Mouse (Mus musculus): ENCODE results near the gene Ccdc88c. TPM values are rescaled to one million over a fixed set of nuclear protein-coding genes. Genes with fewer than 3 reads are reported as not detected.

Gene Ccdc88c
- polyA plus RNA-seq, 1 experiment from 2014 or later, result 6.9 TPM

- H3K9me3 ChIP-seq (ENCODE audit: control insufficient read depth, low read length), result no peaks in the 10 kb centered on the region
- H3K27ac ChIP-seq (replicated peaks; ENCODE audit: low read depth, low read length), result no peak overlapping the region
- no peak overlapping the region for H3K4me3 ChIP-seq (ENCODE audit: low read depth, low read length)
- DNase-seq (ENCODE audit: low spot score) (peak; percentile 50), ATAC-seq (ENCODE audit: low read depth) (peak; percentile 74)
- no peaks in the 10 kb centered on the region for H3K36me3 ChIP-seq (ENCODE audit: control insufficient read depth, insufficient read depth, low read length)
- no peaks in the 10 kb centered on the region for H3K27me3 ChIP-seq (replicated peaks; ENCODE audit: control insufficient read depth, insufficient read depth, low read length)
- WGBS, result 19% methylated on average over 5 of the region's 5 CpGs
- no peak overlapping the region for H3K9ac ChIP-seq (ENCODE audit: low read depth, low read length)
- no peak overlapping the region for H3K4me2 ChIP-seq (ENCODE audit: low read depth, low read length)
- H3K4me1 ChIP-seq (ENCODE audit: control insufficient read depth, insufficient read depth, low read length), result peaks cover 8% of the 10 kb centered on the region; the same call in 1 of the 2 replicates
Observed at GRCm38 (mm10) chr12:100958006-100958405, 70.8 kb downstream of the Ccdc88c start.

GRCm38 (mm10) chr12:100957257-100957656, 71.6 kb downstream of the Ccdc88c start:
- Histone ChIP-seq H3K36me3 (ENCODE audit: control insufficient read depth, insufficient read depth, low read length) (no peaks in the 10 kb centered on the region), H3K9ac (ENCODE audit: low read depth, low read length) (no peak overlapping the region), H3K27me3 (replicated peaks; ENCODE audit: control insufficient read depth, insufficient read depth, low read length) (no peaks in the 10 kb centered on the region), H3K4me3 (ENCODE audit: low read depth, low read length) (no peak overlapping the region), H3K4me1 (ENCODE audit: control insufficient read depth, insufficient read depth, low read length) (peaks cover 8% of the 10 kb centered on the region; the same call in 1 of the 2 replicates), H3K27ac (replicated peaks; ENCODE audit: low read depth, low read length) (no peak overlapping the region), H3K4me2 (ENCODE audit: low read depth, low read length) (no peak overlapping the region), H3K9me3 (ENCODE audit: control insufficient read depth, low read length) (no peaks in the 10 kb centered on the region)
- WGBS, result 59% methylated on average over 3 of the region's 3 CpGs
- no peak for DNase-seq (ENCODE audit: low spot score)
- no peak for ATAC-seq (ENCODE audit: low read depth)

- Histone ChIP-seq H3K4me3 (ENCODE audit: low read depth, low read length) (no peak overlapping the region), H3K4me2 (ENCODE audit: low read depth, low read length) (no peak overlapping the region), H3K36me3 (ENCODE audit: control insufficient read depth, insufficient read depth, low read length) (no peaks in the 10 kb centered on the region), H3K9ac (ENCODE audit: low read depth, low read length) (no peak overlapping the region), H3K27me3 (replicated peaks; ENCODE audit: control insufficient read depth, insufficient read depth, low read length) (no peaks in the 10 kb centered on the region), H3K9me3 (ENCODE audit: control insufficient read depth, low read length) (no peaks in the 10 kb centered on the region), H3K27ac (replicated peaks; ENCODE audit: low read depth, low read length) (no peak overlapping the region), H3K4me1 (ENCODE audit: control insufficient read depth, insufficient read depth, low read length) (peaks cover 8% of the 10 kb centered on the region; the same call in 1 of the 2 replicates)
- 31% methylated on average over 4 of the region's 4 CpGs for WGBS
- ATAC-seq (ENCODE audit: low read depth), result no peak
- DNase-seq (ENCODE audit: low spot score), result no peak
Observed at GRCm38 (mm10) chr12:100956825-100957224, 72.0 kb downstream of the Ccdc88c start.

GRCm38 (mm10) chr12:100956028-100956427, 72.8 kb downstream of the Ccdc88c start:
- no peak overlapping the region for H3K27ac ChIP-seq (replicated peaks; ENCODE audit: low read depth, low read length)
- 86% methylated on average over 2 of the region's 2 CpGs for WGBS
- DNase-seq (ENCODE audit: low spot score) (no peak), ATAC-seq (ENCODE audit: low read depth) (no peak)
- no peaks in the 10 kb centered on the region for H3K9me3 ChIP-seq (ENCODE audit: control insufficient read depth, low read length)
- no peaks in the 10 kb centered on the region for H3K27me3 ChIP-seq (replicated peaks; ENCODE audit: control insufficient read depth, insufficient read depth, low read length)
- H3K4me3 ChIP-seq (ENCODE audit: low read depth, low read length), result no peak overlapping the region
- H3K9ac ChIP-seq (ENCODE audit: low read depth, low read length), result no peak overlapping the region
- H3K36me3 ChIP-seq (ENCODE audit: control insufficient read depth, insufficient read depth, low read length), result no peaks in the 10 kb centered on the region
- peaks cover 8% of the 10 kb centered on the region; the same call in 1 of the 2 replicates for H3K4me1 ChIP-seq (ENCODE audit: control insufficient read depth, insufficient read depth, low read length)
- H3K4me2 ChIP-seq (ENCODE audit: low read depth, low read length), result no peak overlapping the region

GRCm38 (mm10) chr12:100953926-100954325, 74.9 kb downstream of the Ccdc88c start:
- DNase-seq (ENCODE audit: low spot score) (no peak), ATAC-seq (ENCODE audit: low read depth) (no peak)
- H3K36me3 ChIP-seq (ENCODE audit: control insufficient read depth, insufficient read depth, low read length), result no peaks in the 10 kb centered on the region
- WGBS, result 83% methylated on average over 8 of the region's 8 CpGs
- H3K4me2 ChIP-seq (ENCODE audit: low read depth, low read length), result no peak overlapping the region
- no peak overlapping the region for H3K9ac ChIP-seq (ENCODE audit: low read depth, low read length)
- no peaks in the 10 kb centered on the region for H3K27me3 ChIP-seq (replicated peaks; ENCODE audit: control insufficient read depth, insufficient read depth, low read length)
- H3K4me3 ChIP-seq (ENCODE audit: low read depth, low read length), result no peak overlapping the region
- H3K4me1 ChIP-seq (ENCODE audit: control insufficient read depth, insufficient read depth, low read length), result peaks cover 8% of the 10 kb centered on the region; the same call in 1 of the 2 replicates
- H3K9me3 ChIP-seq (ENCODE audit: control insufficient read depth, low read length), result no peaks in the 10 kb centered on the region
- no peak overlapping the region for H3K27ac ChIP-seq (replicated peaks; ENCODE audit: low read depth, low read length)

GRCm38 (mm10) chr12:100952193-100952931, 76.5 kb downstream of the Ccdc88c start:
- no peak overlapping the region for H3K4me3 ChIP-seq (ENCODE audit: low read depth, low read length)
- WGBS, result 38% methylated on average over 9 of the region's 9 CpGs
- H3K9me3 ChIP-seq (ENCODE audit: control insufficient read depth, low read length), result no peaks in the 10 kb centered on the region
- DNase-seq (ENCODE audit: low spot score), result peak; percentile 85
- H3K9ac ChIP-seq (ENCODE audit: low read depth, low read length), result no peak overlapping the region; the same call in 1 of the 2 replicates
- no peaks in the 10 kb centered on the region for H3K27me3 ChIP-seq (replicated peaks; ENCODE audit: control insufficient read depth, insufficient read depth, low read length)
- H3K4me1 ChIP-seq (ENCODE audit: control insufficient read depth, insufficient read depth, low read length), result no peaks in the 10 kb centered on the region
- H3K27ac ChIP-seq (replicated peaks; ENCODE audit: low read depth, low read length), result no peak overlapping the region
- H3K36me3 ChIP-seq (ENCODE audit: control insufficient read depth, insufficient read depth, low read length), result no peaks in the 10 kb centered on the region
- ATAC-seq (ENCODE audit: low read depth), result peak; percentile 81
- H3K4me2 ChIP-seq (ENCODE audit: low read depth, low read length), result no peak overlapping the region

- H3K4me3 ChIP-seq (ENCODE audit: low read depth, low read length), result no peak overlapping the region
- no peak overlapping the region for H3K27ac ChIP-seq (replicated peaks; ENCODE audit: low read depth, low read length)
- H3K27me3 ChIP-seq (replicated peaks; ENCODE audit: control insufficient read depth, insufficient read depth, low read length), result no peaks in the 10 kb centered on the region
- no peak overlapping the region for H3K9ac ChIP-seq (ENCODE audit: low read depth, low read length)
- WGBS, result 67% methylated on average over 5 of the region's 5 CpGs
- no peak for DNase-seq (ENCODE audit: low spot score)
- ATAC-seq (ENCODE audit: low read depth), result no peak
- H3K4me2 ChIP-seq (ENCODE audit: low read depth, low read length), result no peak overlapping the region
- no peaks in the 10 kb centered on the region for H3K36me3 ChIP-seq (ENCODE audit: control insufficient read depth, insufficient read depth, low read length)
- no peaks in the 10 kb centered on the region for H3K4me1 ChIP-seq (ENCODE audit: control insufficient read depth, insufficient read depth, low read length)
- no peaks in the 10 kb centered on the region for H3K9me3 ChIP-seq (ENCODE audit: control insufficient read depth, low read length)
Observed at GRCm38 (mm10) chr12:100949146-100949545, 79.7 kb downstream of the Ccdc88c start.

GRCm38 (mm10) chr12:100948021-100948420, 80.8 kb downstream of the Ccdc88c start:
- 89% methylated on average over 6 of the region's 6 CpGs for WGBS

GRCm38 (mm10) chr12:100945948-100946347, 82.9 kb downstream of the Ccdc88c start:
- H3K27me3 ChIP-seq (replicated peaks; ENCODE audit: control insufficient read depth, insufficient read depth, low read length), result no peaks in the 10 kb centered on the region
- 88% methylated on average over 12 of the region's 12 CpGs for WGBS
- H3K36me3 ChIP-seq (ENCODE audit: control insufficient read depth, insufficient read depth, low read length), result no peaks in the 10 kb centered on the region
- H3K4me1 ChIP-seq (ENCODE audit: control insufficient read depth, insufficient read depth, low read length), result no peaks in the 10 kb centered on the region
- no peak overlapping the region for H3K4me3 ChIP-seq (ENCODE audit: low read depth, low read length)
- no peak overlapping the region for H3K27ac ChIP-seq (replicated peaks; ENCODE audit: low read depth, low read length)
- ATAC-seq (ENCODE audit: low read depth), result no peak
- no peak for DNase-seq (ENCODE audit: low spot score)
- no peak overlapping the region for H3K4me2 ChIP-seq (ENCODE audit: low read depth, low read length)
- H3K9ac ChIP-seq (ENCODE audit: low read depth, low read length), result no peak overlapping the region
- H3K9me3 ChIP-seq (ENCODE audit: control insufficient read depth, low read length), result no peaks in the 10 kb centered on the region

More at GRCm38 (mm10) chr12:100948021-100948420, 80.8 kb downstream of the Ccdc88c start:
- Histone ChIP-seq H3K9me3 (ENCODE audit: control insufficient read depth, low read length) (no peaks in the 10 kb centered on the region), H3K4me3 (ENCODE audit: low read depth, low read length) (no peak overlapping the region), H3K27ac (replicated peaks; ENCODE audit: low read depth, low read length) (no peak overlapping the region), H3K4me2 (ENCODE audit: low read depth, low read length) (no peak overlapping the region), H3K9ac (ENCODE audit: low read depth, low read length) (no peak overlapping the region), H3K36me3 (ENCODE audit: control insufficient read depth, insufficient read depth, low read length) (no peaks in the 10 kb centered on the region), H3K4me1 (ENCODE audit: control insufficient read depth, insufficient read depth, low read length) (no peaks in the 10 kb centered on the region), H3K27me3 (replicated peaks; ENCODE audit: control insufficient read depth, insufficient read depth, low read length) (no peaks in the 10 kb centered on the region)
- no peak for DNase-seq (ENCODE audit: low spot score)
- no peak for ATAC-seq (ENCODE audit: low read depth)
